Mouse (Mus musculus) liver, postnatal 0 days (tissue): Measurements from ENCODE around the gene Muc5ac. TPM values are rescaled to one million over a fixed set of nuclear protein-coding genes. Genes with fewer than 3 reads are reported as not detected.

ENCODE experiments used
- ATAC-seq: fragments of 200-750 bp; cut with Nextera tagmentation; 2 replicates; pipeline ENCODE4 v1.8.0; 2017; ENCODE audit warnings: mild to moderate bottlenecking, moderate library complexity
- DNase-seq: peaks from one replicate; pipeline ENCODE4 v3.0.0-alpha.2; 2016
- H3K27ac ChIP-seq: fragments of 300-500 bp; sonication (generic); 2 replicates; pipeline ENCODE4 v1.5.1; 2014; ENCODE audit warnings: antibody characterized with exemption, moderate library complexity, mild to moderate bottlenecking, low read depth
- H3K27me3 ChIP-seq: fragments of 300-500 bp; sonication (generic); 2 replicates; pipeline ENCODE4 v1.6.1; 2014; ENCODE audit warnings: low read length, control low read depth, mixed read lengths; ENCODE audit not compliant: insufficient read depth
- H3K36me3 ChIP-seq: fragments of 300-500 bp; sonication (generic); replicated peaks from 2 replicates; pipeline ENCODE4 v1.6.1; 2014; ENCODE audit warnings: mild to moderate bottlenecking, control low read depth, low read length, moderate library complexity, mixed read lengths; ENCODE audit not compliant: insufficient read depth
- H3K4me1 ChIP-seq: fragments of 300-500 bp; sonication (generic); 2 replicates; pipeline ENCODE4 v1.6.1; 2014; ENCODE audit warnings: antibody characterized with exemption, mild to moderate bottlenecking, control low read depth; ENCODE audit not compliant: insufficient read depth
- H3K4me2 ChIP-seq: fragments of 300-500 bp; sonication (generic); 2 replicates; pipeline ENCODE4 v1.6.1; 2014; ENCODE audit warnings: low read depth, mild to moderate bottlenecking, low read length, moderate library complexity, mixed read lengths
- H3K4me3 ChIP-seq: fragments of 300-500 bp; sonication (generic); 2 replicates; pipeline ENCODE4 v1.5.1; 2014; ENCODE audit warnings: low read depth, low read length
- H3K9ac ChIP-seq: fragments of 300-500 bp; sonication (generic); replicated peaks from 2 replicates; pipeline ENCODE4 v1.6.1; 2014; ENCODE audit warnings: mild to moderate bottlenecking, moderate library complexity
- H3K9me3 ChIP-seq: fragments of 300-500 bp; sonication (generic); 2 replicates; pipeline ENCODE4 v1.6.1; 2016; ENCODE audit warnings: mild to moderate bottlenecking, control low read depth, low read length, mixed read lengths
- CTCF ChIP-seq: sonication (generic); IDR thresholded peaks from 2 replicates; pipeline ENCODE4 v1.5.1; 2016; ENCODE audit warnings: antibody characterized with exemption, low read depth
- EP300 ChIP-seq: IDR thresholded peaks from 2 replicates; pipeline ENCODE4 v1.6.1; 2016; ENCODE audit warnings: antibody characterized with exemption, low read depth, mild to moderate bottlenecking
- WGBS: fragments of 180-500 bp; shearing (Covaris S2); extraction: QIAGEN DNeasy Blood & Tissue Kit; methylation state at CpG from one replicate; pipeline ENCODE4 v1.1.7; 2014; ENCODE audit not compliant: insufficient replicate concordance; 5-methylcytosine and 5-hydroxymethylcytosine counted together
- polyA plus RNA-seq: library from polyadenylated mRNA; unstranded; fragments of >200 nt; fragmentation: Nextera tagmentation; extraction: Ambion mirVana; gene quantifications from 2 replicates; pipeline ENCODE4 v1.2.1, GENCODE M21; 2015

The Muc5ac gene
- polyA plus RNA-seq, 1 experiment from 2014 or later = not detected

DNA sequence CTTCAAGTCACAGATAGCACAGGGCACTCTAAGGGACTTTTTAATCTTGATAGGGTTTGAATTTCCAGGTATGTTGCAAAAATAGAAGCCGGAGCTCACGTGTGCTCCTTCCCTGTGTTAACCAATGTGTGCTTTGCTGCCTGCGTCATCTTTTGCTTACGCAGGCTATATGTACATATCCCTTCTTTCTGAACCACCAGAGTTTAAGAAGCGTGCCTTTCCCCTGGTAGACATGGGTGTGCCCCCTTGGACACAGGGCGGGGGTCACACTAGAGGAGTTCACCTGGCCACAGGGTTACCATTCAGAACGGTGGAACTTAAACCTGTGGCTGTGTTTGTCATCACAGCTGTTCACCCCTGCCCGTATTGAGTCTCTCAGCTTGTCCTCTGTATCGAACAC is 35.6 kb downstream of the Muc5ac start:
- H3K36me3 ChIP-seq = no peaks in the 10 kb centered on the region
- no peaks in the 10 kb centered on the region for H3K27me3 ChIP-seq
- H3K9me3 ChIP-seq = no peaks in the 10 kb centered on the region
- H3K9ac ChIP-seq = no peak overlapping the region
- 74% methylated on average over 9 of the region's 9 CpGs for WGBS
- DNase-seq (no peak), ATAC-seq (no peak)
- H3K27ac ChIP-seq = no peak overlapping the region
- no peak for TF ChIP-seq EP300
- TF ChIP-seq CTCF = no peak
- H3K4me1 ChIP-seq = no peaks in the 10 kb centered on the region
- no peak overlapping the region for H3K4me2 ChIP-seq
- no peak overlapping the region for H3K4me3 ChIP-seq

DNA sequence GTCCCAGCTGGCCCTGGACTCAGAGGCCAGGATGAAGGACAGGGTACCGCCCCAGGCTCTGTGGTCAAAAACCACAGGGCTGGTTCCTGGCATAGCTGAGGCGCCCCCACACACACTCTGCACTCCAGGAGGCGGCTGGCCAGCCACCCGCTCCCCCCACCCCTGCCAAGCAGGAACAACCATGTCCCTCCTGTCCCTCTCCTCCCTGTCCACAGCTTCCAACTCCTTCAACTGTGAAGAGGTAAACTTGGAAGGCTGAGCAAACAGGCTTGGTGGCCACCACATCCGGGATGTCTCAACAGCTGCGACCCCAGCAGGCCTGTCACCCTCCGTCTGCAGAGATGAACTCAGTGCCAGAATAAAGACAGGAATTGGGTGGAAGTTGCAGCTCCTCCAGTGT is 47.2 kb downstream of the Muc5ac start:
- H3K27ac ChIP-seq = no peak overlapping the region
- H3K4me2 ChIP-seq = no peak overlapping the region
- no peak overlapping the region for H3K4me3 ChIP-seq
- no peaks in the 10 kb centered on the region for H3K9me3 ChIP-seq
- 24% methylated on average over 7 of the region's 7 CpGs for WGBS
- H3K9ac ChIP-seq = no peak overlapping the region
- no peaks in the 10 kb centered on the region for H3K36me3 ChIP-seq
- peaks cover 6% of the 10 kb centered on the region; the same call in 1 of the 2 replicates for H3K4me1 ChIP-seq
- DNase-seq = no peak
- TF ChIP-seq CTCF (no peak), EP300 (no peak)
- ATAC-seq = peak; percentile 15; the same call in 1 of the 2 replicates
- H3K27me3 ChIP-seq = no peaks in the 10 kb centered on the region

DNA sequence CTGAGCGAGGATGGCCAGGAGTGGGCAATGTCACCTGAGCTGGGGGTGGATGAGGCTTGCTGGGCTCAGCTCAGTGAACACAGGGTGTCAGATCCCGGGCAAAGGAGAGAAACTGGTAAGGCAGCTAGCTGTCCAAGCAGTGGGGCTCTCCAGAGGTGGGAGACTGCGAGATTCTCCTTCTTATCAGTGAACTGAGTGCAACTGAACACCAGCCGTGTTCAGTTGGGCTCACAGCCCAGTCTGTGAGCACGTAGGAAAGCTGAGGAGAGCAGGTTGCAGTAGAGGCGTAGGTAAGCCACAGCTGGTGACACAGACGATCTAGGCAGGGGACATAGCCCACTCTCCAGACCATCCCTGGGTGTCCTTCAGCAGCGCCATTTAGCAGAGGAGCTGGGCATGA is 47.7 kb downstream of the Muc5ac start:
- TF ChIP-seq CTCF = no peak
- TF ChIP-seq EP300 = no peak
- DNase-seq = no peak

DNA sequence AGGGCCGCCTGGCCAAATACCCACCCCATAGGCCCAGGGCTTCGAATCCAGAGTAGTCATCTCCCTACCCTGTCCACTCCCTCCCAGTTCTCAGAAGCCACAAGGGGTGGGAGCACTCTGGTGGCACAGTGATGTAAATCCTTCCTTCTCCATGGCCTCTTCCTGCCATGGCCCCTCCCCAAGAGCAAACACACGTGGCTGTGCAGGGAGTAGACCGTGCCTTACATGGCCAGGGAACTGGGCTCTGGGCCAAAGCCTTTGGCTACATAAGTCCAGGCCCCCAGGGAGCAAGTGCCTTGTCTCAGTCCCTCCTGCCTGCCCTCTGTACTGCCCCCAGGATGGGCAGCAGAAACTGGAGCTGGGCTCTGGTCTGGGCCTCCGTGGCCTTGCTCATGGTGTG is 50.0 kb downstream of the Muc5ac start, which contains the start of gene Muc5b:
Muc5b (plus strand) TSS at position 292 of the 400 bp plus-strand sequence.
- Histone ChIP-seq H3K27ac (no peak within 1 kb of the TSS), H3K9ac (no peak within 1 kb of the TSS), H3K4me1 (peaks cover 6% of the 10 kb centered on the region; the same call in 1 of the 2 replicates), H3K4me3 (no peak within 1 kb of the TSS), H3K27me3 (no peaks in the 10 kb centered on the region), H3K9me3 (no peaks in the 10 kb centered on the region), H3K4me2 (no peak within 1 kb of the TSS), H3K36me3 (no peaks in the 10 kb centered on the region)
- 0 out of 2 replicates have a peak, but pooled peaks have one; percentile 7 for ATAC-seq
- 43% methylated on average over 5 of the region's 5 CpGs for WGBS
- no peak for TF ChIP-seq CTCF
- TF ChIP-seq EP300 = no peak
- peak; percentile 26 for DNase-seq

More for the DNA sequence above, 47.7 kb downstream of the Muc5ac start:
- H3K9me3 ChIP-seq = no peaks in the 10 kb centered on the region
- ATAC-seq = no peak
- H3K27me3 ChIP-seq = no peaks in the 10 kb centered on the region
- 47% methylated on average over 8 of the region's 8 CpGs for WGBS
- no peak overlapping the region for H3K9ac ChIP-seq
- no peak overlapping the region for H3K4me2 ChIP-seq
- no peak overlapping the region for H3K27ac ChIP-seq
- H3K4me1 ChIP-seq = peaks cover 6% of the 10 kb centered on the region; the same call in 1 of the 2 replicates
- H3K36me3 ChIP-seq = no peaks in the 10 kb centered on the region
- H3K4me3 ChIP-seq = no peak overlapping the region

DNA sequence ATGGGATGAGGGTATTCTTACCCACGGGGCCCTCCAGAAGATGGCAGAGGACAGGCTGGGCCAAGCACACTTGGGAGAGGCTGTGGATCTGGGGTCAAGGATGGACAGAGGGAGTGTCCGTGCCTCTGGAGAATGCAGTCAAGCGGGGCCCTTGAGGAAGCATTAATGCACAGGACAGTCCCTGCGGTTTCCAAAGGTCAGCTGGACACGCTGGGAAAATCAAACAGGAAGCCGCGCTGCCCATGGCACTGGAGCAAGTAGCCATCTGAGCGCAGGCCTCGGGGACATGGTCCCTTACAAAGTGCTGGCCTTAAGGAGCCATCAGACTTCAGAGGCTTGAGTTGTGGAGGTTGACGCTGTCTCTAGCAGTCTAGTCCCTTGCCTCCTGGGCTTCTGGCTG is 51.6 kb downstream of the Muc5ac start:
- no peak for DNase-seq
- TF ChIP-seq EP300 (no peak), CTCF (no peak)
- WGBS = 76% methylated on average over 10 of the region's 10 CpGs

DNA sequence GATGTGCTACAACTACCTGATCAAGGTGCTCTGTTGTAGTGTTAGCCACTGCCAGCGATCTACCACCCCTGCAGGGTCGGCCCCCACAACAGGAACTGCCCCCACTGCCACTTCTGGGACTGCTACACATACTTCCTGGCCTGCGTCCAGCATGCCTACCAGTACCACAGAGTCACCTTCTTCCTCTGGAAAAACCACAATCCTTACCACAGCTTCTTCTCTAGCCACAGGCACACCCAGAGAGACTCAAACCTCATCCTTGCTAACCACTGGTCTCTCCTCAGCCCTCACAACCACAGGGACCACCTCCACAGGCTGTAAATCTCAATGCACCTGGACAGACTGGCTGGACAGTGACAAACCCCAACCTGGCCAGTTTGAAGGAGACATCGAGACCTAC is 72.3 kb downstream of the Muc5ac start:
- Histone ChIP-seq H3K36me3 (no peaks in the 10 kb centered on the region), H3K4me1 (no peaks in the 10 kb centered on the region), H3K27ac (no peak overlapping the region), H3K4me3 (no peak overlapping the region), H3K27me3 (no peaks in the 10 kb centered on the region), H3K4me2 (no peak overlapping the region), H3K9me3 (no peaks in the 10 kb centered on the region), H3K9ac (no peak overlapping the region)
- DNase-seq (no peak), ATAC-seq (no peak)
- no peak for TF ChIP-seq EP300
- TF ChIP-seq CTCF = no peak
- 35% methylated on average over 4 of the region's 4 CpGs for WGBS

More for the DNA sequence above, 51.6 kb downstream of the Muc5ac start:
- no peak for ATAC-seq
- no peak overlapping the region for H3K9ac ChIP-seq
- no peak overlapping the region for H3K4me3 ChIP-seq
- H3K27me3 ChIP-seq = no peaks in the 10 kb centered on the region
- peaks cover 6% of the 10 kb centered on the region; the same call in 1 of the 2 replicates for H3K4me1 ChIP-seq
- H3K27ac ChIP-seq = no peak overlapping the region
- no peaks in the 10 kb centered on the region for H3K9me3 ChIP-seq
- no peaks in the 10 kb centered on the region for H3K36me3 ChIP-seq
- H3K4me2 ChIP-seq = no peak overlapping the region

Other genes with a start within 250 kb of the Muc5ac start
- gene Chid1, start 249.1 kb upstream of the Muc5ac start, polyA plus RNA-seq = 12.6 and 14.7 TPM in 2 replicates
- gene Ap2a2, start 226.8 kb upstream of the Muc5ac start, polyA plus RNA-seq = 27.8 and 33.8 TPM in 2 replicates
- 0.71 and 0.81 TPM in 2 replicates for gene Muc6, start 133.7 kb upstream of the Muc5ac start, polyA plus RNA-seq
- gene Muc2, start 98.6 kb upstream of the Muc5ac start, polyA plus RNA-seq = 0.12 TPM in 1 of 2 replicates, not detected in the other
- gene Muc5b, start 50.1 kb downstream of the Muc5ac start, polyA plus RNA-seq = not detected in 2 replicates
- 15.5 and 18.7 TPM in 2 replicates for gene Tollip, start 129.5 kb downstream of the Muc5ac start, polyA plus RNA-seq
- 0.06 and 0.13 TPM in 2 replicates for gene Brsk2, start 160.8 kb downstream of the Muc5ac start, polyA plus RNA-seq